Mouse (Mus musculus) liver, postnatal 0 days (tissue): ENCODE data around the gene Dazl.

Source experiments
- CTCF ChIP-seq: sonication (generic); IDR thresholded peaks from 2 replicates; pipeline ENCODE4 v1.5.1; 2016; ENCODE audit warnings: antibody characterized with exemption, low read depth
- EP300 ChIP-seq: IDR thresholded peaks from 2 replicates; pipeline ENCODE4 v1.6.1; 2016; ENCODE audit warnings: antibody characterized with exemption, low read depth, mild to moderate bottlenecking

- TF ChIP-seq CTCF (no peak), EP300 (no peak)
Observed at GRCm38 (mm10) chr17:50233956-50234355, 59.5 kb downstream of the Dazl start.
